Mouse (Mus musculus) kidney, embryonic 16.5 days (tissue): ENCODE measurements around the gene Dctd. TPM values are rescaled to one million over a fixed set of nuclear protein-coding genes. Genes with fewer than 3 reads are reported as not detected.

Experiments used
- polyA plus RNA-seq: library from polyadenylated mRNA; unstranded; fragments of >200 nt; fragmentation: Nextera tagmentation; extraction: Ambion mirVana; gene quantifications from 2 replicates; pipeline ENCODE4 v1.2.1, GENCODE M21; 2015

Gene Dctd
- polyA plus RNA-seq, 1 experiment from 2014 or later, result 37.1 TPM

Other genes with a start within 250 kb of the Dctd start
- gene Wwc2, start 108.2 kb upstream of the Dctd start, polyA plus RNA-seq, result 16.7 and 17.9 TPM in 2 replicates